Mouse (Mus musculus): ENCODE data around the gene Mmp19. TPM values are rescaled to one million over a fixed set of nuclear protein-coding genes. Genes with fewer than 3 reads are reported as not detected.

The Mmp19 gene
- polyA plus RNA-seq, 1 experiment from 2014 or later = 1.1 TPM

- no peak for ATAC-seq (ENCODE audit: insufficient number of reproducible peaks, insufficient read depth, low FRiP score, low read depth)
These were observed 46.7 kb downstream of the Mmp19 start for GRCm38 (mm10) chr10:128837400-128837799.

DNA sequence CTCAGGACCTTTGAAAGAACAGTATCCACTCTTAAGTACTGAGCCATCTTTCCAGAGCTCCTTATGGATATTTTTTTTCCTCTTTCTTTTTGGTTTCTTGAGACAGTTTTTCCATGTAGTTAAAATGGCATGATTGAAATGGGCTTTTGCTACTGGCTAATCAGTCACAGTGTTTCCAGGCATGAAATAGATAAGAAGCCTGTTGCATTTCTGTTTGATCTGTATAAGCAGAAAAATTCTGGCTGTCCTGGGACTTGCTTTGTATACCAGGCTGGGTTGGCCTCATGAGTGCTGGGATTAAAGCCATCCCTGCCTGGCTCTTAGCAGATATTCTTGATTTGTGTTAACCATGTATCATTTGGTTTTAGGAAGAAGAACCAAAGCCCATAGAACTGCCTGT is 48.7 kb downstream of the Mmp19 start:
- Histone ChIP-seq H3K9ac (ENCODE audit: low read length) (no peak overlapping the region), H3K36me3 (ENCODE audit: control insufficient read depth, insufficient read depth, low read length) (peaks cover 88% of the 10 kb centered on the region), H3K27me3 (ENCODE audit: control insufficient read depth, insufficient read depth, low read length) (no peaks in the 10 kb centered on the region), H3K4me1 (ENCODE audit: control insufficient read depth in 2 of 2, insufficient read depth in 2 of 2, low read length in 2 of 2) (no peaks in the 10 kb centered on the region), H3K9me3 (ENCODE audit: control insufficient read depth, low read length) (no peaks in the 10 kb centered on the region), H3K4me2 (ENCODE audit: low read length) (no peak overlapping the region), H3K27ac (replicated peaks in 1 of 2; ENCODE audit: control insufficient read depth in 1 of 2, insufficient read depth in 1 of 2, low read depth in 2 of 2, low read length in 2 of 2) (no peak overlapping the region), H3K4me3 (ENCODE audit: control insufficient read depth in 1 of 2, insufficient read depth in 1 of 2, low read depth in 1 of 2, low read length in 2 of 2) (no peak overlapping the region)
- no peak for ATAC-seq (ENCODE audit: insufficient number of reproducible peaks, insufficient read depth, low FRiP score, low read depth)

More at GRCm38 (mm10) chr10:128837400-128837799, 46.7 kb downstream of the Mmp19 start:
- no peak overlapping the region for H3K4me2 ChIP-seq (ENCODE audit: low read length)
- H3K9me3 ChIP-seq (ENCODE audit: control insufficient read depth, low read length) = no peaks in the 10 kb centered on the region
- peaks cover 88% of the 10 kb centered on the region for H3K36me3 ChIP-seq (ENCODE audit: control insufficient read depth, insufficient read depth, low read length)
- no peaks in the 10 kb centered on the region for H3K27me3 ChIP-seq (ENCODE audit: control insufficient read depth, insufficient read depth, low read length)
- no peak overlapping the region for H3K27ac ChIP-seq (replicated peaks in 1 of 2; ENCODE audit: control insufficient read depth in 1 of 2, insufficient read depth in 1 of 2, low read depth in 2 of 2, low read length in 2 of 2)
- H3K4me1 ChIP-seq (ENCODE audit: control insufficient read depth in 2 of 2, insufficient read depth in 2 of 2, low read length in 2 of 2) = no peaks in the 10 kb centered on the region
- no peak overlapping the region for H3K9ac ChIP-seq (ENCODE audit: low read length)
- H3K4me3 ChIP-seq (ENCODE audit: control insufficient read depth in 1 of 2, insufficient read depth in 1 of 2, low read depth in 1 of 2, low read length in 2 of 2) = no peak overlapping the region

DNA sequence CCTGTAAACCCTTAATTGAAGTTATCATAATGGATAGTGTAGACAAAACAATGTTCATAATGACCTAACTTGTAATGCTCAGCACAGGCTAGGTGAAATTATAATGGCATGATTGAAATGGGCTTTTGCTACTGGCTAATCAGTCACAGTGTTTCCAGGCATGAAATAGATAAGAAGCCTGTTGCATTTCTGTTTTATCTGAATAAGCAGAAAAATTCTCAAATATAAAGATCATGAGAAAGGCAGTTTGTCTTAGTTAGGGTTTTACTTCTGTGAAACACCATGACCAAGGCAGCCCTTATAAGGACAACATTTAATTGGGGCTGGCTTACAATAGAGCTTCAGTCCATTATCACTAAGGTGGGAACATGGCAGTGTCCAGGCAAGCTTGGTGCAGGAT is 49.9 kb downstream of the Mmp19 start:
- no peak overlapping the region for H3K4me2 ChIP-seq (ENCODE audit: low read length)
- H3K9me3 ChIP-seq (ENCODE audit: control insufficient read depth, low read length) = no peaks in the 10 kb centered on the region
- peaks cover 85% of the 10 kb centered on the region for H3K36me3 ChIP-seq (ENCODE audit: control insufficient read depth, insufficient read depth, low read length)
- no peak overlapping the region for H3K27ac ChIP-seq (replicated peaks in 1 of 2; ENCODE audit: control insufficient read depth in 1 of 2, insufficient read depth in 1 of 2, low read depth in 2 of 2, low read length in 2 of 2)
- no peaks in the 10 kb centered on the region for H3K27me3 ChIP-seq (ENCODE audit: control insufficient read depth, insufficient read depth, low read length)
- no peak overlapping the region for H3K9ac ChIP-seq (ENCODE audit: low read length)
- no peak for ATAC-seq (ENCODE audit: insufficient number of reproducible peaks, insufficient read depth, low FRiP score, low read depth)
- no peak overlapping the region for H3K4me3 ChIP-seq (ENCODE audit: control insufficient read depth in 1 of 2, insufficient read depth in 1 of 2, low read depth in 1 of 2, low read length in 2 of 2)
- H3K4me1 ChIP-seq (ENCODE audit: control insufficient read depth in 2 of 2, insufficient read depth in 2 of 2, low read length in 2 of 2) = no peaks in the 10 kb centered on the region

- Histone ChIP-seq H3K9ac (ENCODE audit: low read length) (no peak overlapping the region), H3K4me2 (ENCODE audit: low read length) (no peak overlapping the region), H3K27ac (replicated peaks in 1 of 2; ENCODE audit: control insufficient read depth in 1 of 2, insufficient read depth in 1 of 2, low read depth in 2 of 2, low read length in 2 of 2) (no peak overlapping the region), H3K36me3 (ENCODE audit: control insufficient read depth, insufficient read depth, low read length) (peaks cover 88% of the 10 kb centered on the region), H3K4me3 (ENCODE audit: control insufficient read depth in 1 of 2, insufficient read depth in 1 of 2, low read depth in 1 of 2, low read length in 2 of 2) (no peak overlapping the region), H3K27me3 (ENCODE audit: control insufficient read depth, insufficient read depth, low read length) (no peaks in the 10 kb centered on the region), H3K4me1 (ENCODE audit: control insufficient read depth in 2 of 2, insufficient read depth in 2 of 2, low read length in 2 of 2) (no peaks in the 10 kb centered on the region), H3K9me3 (ENCODE audit: control insufficient read depth, low read length) (no peaks in the 10 kb centered on the region)
- no peak for ATAC-seq (ENCODE audit: insufficient number of reproducible peaks, insufficient read depth, low FRiP score, low read depth)
- WGBS = 92% methylated on average over 5 of the region's 5 CpGs
These were observed 52.5 kb downstream of the Mmp19 start for GRCm38 (mm10) chr10:128843260-128843659.

DNA sequence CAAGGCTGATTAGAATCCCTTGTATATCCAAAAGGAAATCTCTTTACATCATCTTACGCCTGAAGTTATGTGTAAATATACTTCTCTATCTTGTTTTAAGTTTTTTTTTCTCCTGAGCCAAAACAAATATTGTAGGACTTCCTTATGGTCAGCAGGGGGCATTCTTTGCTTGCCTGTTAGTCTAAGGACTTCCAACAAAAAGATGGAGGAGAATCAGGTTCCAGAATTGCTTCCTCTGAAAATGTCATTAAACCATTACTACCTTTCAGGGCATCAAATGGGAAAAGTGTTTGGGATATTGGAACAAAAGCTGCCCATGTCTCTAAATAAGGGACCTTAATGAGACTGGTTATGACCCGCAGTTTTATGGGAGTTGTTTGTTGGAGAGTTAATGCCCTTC is 54.8 kb downstream of the Mmp19 start:
- no peak overlapping the region for H3K9ac ChIP-seq (ENCODE audit: low read length)
- no peaks in the 10 kb centered on the region for H3K27me3 ChIP-seq (ENCODE audit: control insufficient read depth, insufficient read depth, low read length)
- H3K36me3 ChIP-seq (ENCODE audit: control insufficient read depth, insufficient read depth, low read length) = peaks cover 86% of the 10 kb centered on the region
- H3K4me3 ChIP-seq (ENCODE audit: control insufficient read depth in 1 of 2, insufficient read depth in 1 of 2, low read depth in 1 of 2, low read length in 2 of 2) = no peak overlapping the region
- no peak overlapping the region for H3K4me2 ChIP-seq (ENCODE audit: low read length)
- H3K27ac ChIP-seq (replicated peaks in 1 of 2; ENCODE audit: control insufficient read depth in 1 of 2, insufficient read depth in 1 of 2, low read depth in 2 of 2, low read length in 2 of 2) = no peak overlapping the region
- 81% methylated on average over 2 of the region's 2 CpGs for WGBS
- no peaks in the 10 kb centered on the region for H3K4me1 ChIP-seq (ENCODE audit: control insufficient read depth in 2 of 2, insufficient read depth in 2 of 2, low read length in 2 of 2)
- no peaks in the 10 kb centered on the region for H3K9me3 ChIP-seq (ENCODE audit: control insufficient read depth, low read length)
- no peak for ATAC-seq (ENCODE audit: insufficient number of reproducible peaks, insufficient read depth, low FRiP score, low read depth)

DNA sequence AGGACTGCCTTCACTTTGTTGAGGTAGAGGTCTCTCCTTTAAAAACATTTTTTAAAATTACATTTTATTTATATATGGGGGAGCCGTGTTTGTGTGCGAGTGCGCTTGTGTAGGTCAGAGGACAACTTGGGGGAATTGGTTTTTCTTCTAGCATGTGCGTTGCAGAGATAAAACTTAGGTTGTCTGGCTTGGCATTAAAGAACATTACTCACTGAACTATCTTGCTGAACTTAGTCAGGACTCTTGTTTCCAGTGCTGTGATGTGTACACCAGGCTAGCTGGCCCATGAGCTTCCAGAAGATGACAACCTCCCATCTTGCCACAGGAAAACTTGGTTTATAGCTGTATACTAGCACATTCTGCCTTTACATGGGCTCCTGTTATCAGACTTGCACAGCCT is 56.0 kb downstream of the Mmp19 start:
- 97% methylated on average over 4 of the region's 4 CpGs for WGBS
- H3K36me3 ChIP-seq (ENCODE audit: control insufficient read depth, insufficient read depth, low read length) = peaks cover 84% of the 10 kb centered on the region
- no peaks in the 10 kb centered on the region for H3K9me3 ChIP-seq (ENCODE audit: control insufficient read depth, low read length)
- no peak overlapping the region for H3K4me2 ChIP-seq (ENCODE audit: low read length)
- no peaks in the 10 kb centered on the region for H3K4me1 ChIP-seq (ENCODE audit: control insufficient read depth in 2 of 2, insufficient read depth in 2 of 2, low read length in 2 of 2)
- no peaks in the 10 kb centered on the region for H3K27me3 ChIP-seq (ENCODE audit: control insufficient read depth, insufficient read depth, low read length)
- H3K4me3 ChIP-seq (ENCODE audit: control insufficient read depth in 1 of 2, insufficient read depth in 1 of 2, low read depth in 1 of 2, low read length in 2 of 2) = no peak overlapping the region
- no peak overlapping the region for H3K27ac ChIP-seq (replicated peaks in 1 of 2; ENCODE audit: control insufficient read depth in 1 of 2, insufficient read depth in 1 of 2, low read depth in 2 of 2, low read length in 2 of 2)
- ATAC-seq (ENCODE audit: insufficient number of reproducible peaks, insufficient read depth, low FRiP score, low read depth) = no peak
- H3K9ac ChIP-seq (ENCODE audit: low read length) = no peak overlapping the region

DNA sequence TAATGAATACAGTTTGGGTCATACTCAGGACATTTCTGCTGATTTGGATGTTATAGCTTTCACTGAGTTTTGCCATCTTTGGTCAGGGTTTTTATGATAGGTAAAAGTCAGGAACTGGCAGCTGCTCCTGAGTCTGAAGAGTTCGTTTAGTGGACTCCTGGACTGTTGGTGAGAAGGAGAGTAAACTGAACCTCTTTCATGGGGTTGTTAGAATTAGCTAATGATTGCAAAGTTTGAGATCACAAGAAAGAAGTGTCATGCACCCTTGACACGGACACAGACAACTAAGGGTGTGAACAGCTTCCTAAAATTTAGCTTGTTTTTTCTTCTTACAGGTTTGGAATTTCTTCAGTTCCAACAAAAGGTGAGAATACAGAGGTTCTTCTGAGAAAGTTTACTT is 57.7 kb downstream of the Mmp19 start:
- no peak overlapping the region for H3K9ac ChIP-seq (ENCODE audit: low read length)
- H3K36me3 ChIP-seq (ENCODE audit: control insufficient read depth, insufficient read depth, low read length) = peaks cover 79% of the 10 kb centered on the region
- no peaks in the 10 kb centered on the region for H3K27me3 ChIP-seq (ENCODE audit: control insufficient read depth, insufficient read depth, low read length)
- no peak for ATAC-seq (ENCODE audit: insufficient number of reproducible peaks, insufficient read depth, low FRiP score, low read depth)
- H3K27ac ChIP-seq (replicated peaks in 1 of 2; ENCODE audit: control insufficient read depth in 1 of 2, insufficient read depth in 1 of 2, low read depth in 2 of 2, low read length in 2 of 2) = no peak overlapping the region
- WGBS = 79% methylated on average over 2 of the region's 2 CpGs
- H3K9me3 ChIP-seq (ENCODE audit: control insufficient read depth, low read length) = no peaks in the 10 kb centered on the region
- no peaks in the 10 kb centered on the region for H3K4me1 ChIP-seq (ENCODE audit: control insufficient read depth in 2 of 2, insufficient read depth in 2 of 2, low read length in 2 of 2)
- no peak overlapping the region for H3K4me3 ChIP-seq (ENCODE audit: control insufficient read depth in 1 of 2, insufficient read depth in 1 of 2, low read depth in 1 of 2, low read length in 2 of 2)
- no peak overlapping the region for H3K4me2 ChIP-seq (ENCODE audit: low read length)

DNA sequence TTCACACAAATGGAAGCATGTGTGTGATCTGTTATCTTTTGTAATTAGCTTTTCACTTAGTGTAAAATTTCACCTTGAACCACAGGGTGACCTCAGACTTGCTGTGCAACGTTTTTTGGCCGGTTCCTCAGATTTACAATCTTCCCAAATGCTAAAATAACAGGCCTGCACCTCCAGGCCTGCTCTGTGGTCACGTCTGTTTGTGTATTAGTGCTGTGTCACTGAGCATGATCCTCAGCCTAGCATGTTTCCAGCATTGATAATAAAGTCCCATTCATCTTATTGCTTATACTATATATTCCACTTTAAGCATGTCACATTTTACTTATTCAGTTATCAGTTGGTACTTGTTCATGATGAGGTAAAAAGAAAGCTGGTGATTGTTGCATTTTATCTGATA is 59.6 kb downstream of the Mmp19 start:
- no peak for ATAC-seq (ENCODE audit: insufficient number of reproducible peaks, insufficient read depth, low FRiP score, low read depth)
- H3K27me3 ChIP-seq (ENCODE audit: control insufficient read depth, insufficient read depth, low read length) = no peaks in the 10 kb centered on the region
- no peak overlapping the region for H3K4me3 ChIP-seq (ENCODE audit: control insufficient read depth in 1 of 2, insufficient read depth in 1 of 2, low read depth in 1 of 2, low read length in 2 of 2)
- H3K4me1 ChIP-seq (ENCODE audit: control insufficient read depth in 2 of 2, insufficient read depth in 2 of 2, low read length in 2 of 2) = no peaks in the 10 kb centered on the region
- 76% methylated on average over 3 of the region's 3 CpGs for WGBS
- no peaks in the 10 kb centered on the region for H3K9me3 ChIP-seq (ENCODE audit: control insufficient read depth, low read length)
- peaks cover 73% of the 10 kb centered on the region for H3K36me3 ChIP-seq (ENCODE audit: control insufficient read depth, insufficient read depth, low read length)
- H3K9ac ChIP-seq (ENCODE audit: low read length) = no peak overlapping the region
- no peak overlapping the region for H3K27ac ChIP-seq (replicated peaks in 1 of 2; ENCODE audit: control insufficient read depth in 1 of 2, insufficient read depth in 1 of 2, low read depth in 2 of 2, low read length in 2 of 2)
- H3K4me2 ChIP-seq (ENCODE audit: low read length) = no peak overlapping the region

Data from heart, embryonic 14.5 days (tissue).